Mouse (Mus musculus) heart, postnatal 36 days (tissue): ENCODE measurements at regions not wholly inside any gene's neighbourhood (a gene's known extent, or its start where the extent isn't known, plus 50 kb on each side); places are given as distances from the start of the nearest gene placed in this dataset.
"Not testable (repeated sequence)": the region's sequence is repeated elsewhere in the genome, so short reads cannot be mapped to it uniquely, and the experiment has no call there.

Experiments used
- DNase-seq, 2 experiments: peaks; one replicate each; pipeline ENCODE4 v3.0.0; 2021 to 2022
- intact Hi-C: fragments of 180-260 bp; cut with DNase I; formaldehyde crosslinking; loops from one replicate; pipeline ENCODE4 v1.15.1; 2025

DNA sequence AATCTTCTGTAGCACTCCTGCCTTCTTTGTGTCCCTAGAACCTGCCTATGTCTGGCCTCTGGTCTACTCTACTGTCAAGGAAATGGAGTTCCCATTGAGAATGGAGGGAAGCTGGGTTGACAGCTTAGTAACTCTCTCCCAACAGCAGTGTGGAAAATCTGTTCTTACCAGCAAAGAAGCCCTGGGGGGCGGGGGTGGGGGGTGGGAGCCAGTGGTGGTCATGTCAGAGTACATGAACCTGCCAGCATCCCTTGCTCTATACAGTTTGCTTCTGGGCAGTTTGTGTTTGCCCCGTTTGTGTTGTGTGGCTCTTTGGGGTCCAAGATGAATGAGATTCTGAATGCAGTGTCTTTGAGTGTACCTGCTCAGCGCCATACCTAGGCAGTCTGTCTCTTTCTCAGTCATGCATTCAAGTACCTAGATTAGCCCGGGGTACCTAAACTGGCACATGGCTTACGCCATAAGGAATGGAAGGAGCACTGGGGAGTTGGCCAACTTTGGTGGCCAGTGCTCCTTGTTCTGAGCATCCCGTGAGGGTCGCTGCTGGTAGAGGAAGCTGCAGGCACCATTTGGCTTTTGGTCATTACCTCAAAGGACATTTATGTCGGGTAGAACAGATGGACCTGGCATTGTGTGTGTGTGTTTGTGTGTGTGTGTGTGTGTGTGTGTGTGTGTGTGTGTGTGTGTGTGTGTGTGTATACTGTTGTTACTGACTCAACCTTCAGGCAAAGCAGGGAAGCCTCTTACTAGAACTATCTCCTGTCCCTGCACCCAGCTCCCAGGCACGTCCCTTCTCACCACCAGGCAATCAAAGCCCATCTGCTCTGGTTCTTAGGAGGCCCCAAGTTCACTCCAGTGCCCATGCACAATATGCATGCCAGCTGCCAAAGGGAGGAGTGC lies 227.6 kb upstream of the 1700012A03Rik start:
- no peak for DNase-seq

DNA sequence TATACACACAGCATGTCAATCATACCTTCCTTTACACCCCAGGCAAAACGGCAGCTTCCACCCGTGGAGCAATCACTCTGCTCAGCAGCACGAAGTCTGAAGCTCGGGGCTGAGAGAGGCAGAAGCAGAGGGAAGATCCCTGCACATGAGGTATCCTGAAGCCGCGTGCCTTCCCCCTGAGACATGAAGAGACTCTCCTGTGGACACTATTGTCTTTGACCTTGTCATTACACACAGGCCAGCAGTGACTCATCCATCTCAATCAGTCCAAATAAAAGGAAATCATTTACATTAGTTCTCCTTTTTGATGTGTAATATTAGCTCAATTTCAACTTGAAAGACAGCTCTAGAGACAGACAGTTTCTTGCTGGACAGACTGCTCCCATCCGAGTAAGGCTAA lies 228.4 kb upstream of the 1700012A03Rik start:
- intact Hi-C loops = no loop called here
- no peak for DNase-seq

More for the DNA sequence above, 227.6 kb upstream of the 1700012A03Rik start:
- intact Hi-C loops = no loop called here

DNA sequence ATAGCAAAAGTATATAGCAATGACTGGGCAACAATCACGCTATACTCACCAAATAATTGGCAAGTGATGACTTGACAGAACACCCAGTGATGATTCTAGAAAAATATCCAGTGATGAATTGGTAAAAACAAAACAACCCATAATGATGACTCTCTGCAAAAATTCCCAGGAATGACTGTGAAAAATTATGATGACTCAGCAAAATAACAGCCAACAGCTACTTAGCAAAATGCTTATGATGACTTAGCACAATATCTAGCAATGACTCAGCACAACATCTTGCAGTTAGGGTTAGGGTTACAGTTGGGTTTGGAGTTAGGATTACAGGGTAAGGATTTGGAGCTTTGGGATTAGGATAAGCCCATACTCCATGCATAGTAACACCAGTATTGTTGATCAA lies 232.4 kb upstream of the 1700012A03Rik start:
- intact Hi-C loops = no loop called here
- DNase-seq = no peak

DNA sequence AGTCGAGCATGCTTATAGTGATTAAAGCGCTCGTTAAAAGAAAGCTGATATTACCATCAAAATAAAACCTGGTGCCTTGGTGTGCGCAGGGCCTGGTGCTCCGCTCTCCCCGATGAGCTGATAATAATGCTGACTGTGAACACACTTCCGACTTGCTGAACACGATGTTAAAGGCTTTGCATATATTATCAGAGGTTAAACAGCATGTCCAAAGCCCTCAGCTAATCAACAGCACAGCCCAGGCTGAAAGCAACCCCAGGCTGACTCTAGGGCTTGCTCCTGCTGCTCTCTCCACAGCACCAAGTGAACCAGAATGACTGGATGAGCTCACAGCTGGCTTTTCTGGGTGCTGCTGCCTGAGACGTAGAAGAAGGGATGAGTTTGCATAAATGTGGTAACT lies 238.2 kb upstream of the 1700012A03Rik start:
- intact Hi-C loops = no loop called here
- DNase-seq = no peak

DNA sequence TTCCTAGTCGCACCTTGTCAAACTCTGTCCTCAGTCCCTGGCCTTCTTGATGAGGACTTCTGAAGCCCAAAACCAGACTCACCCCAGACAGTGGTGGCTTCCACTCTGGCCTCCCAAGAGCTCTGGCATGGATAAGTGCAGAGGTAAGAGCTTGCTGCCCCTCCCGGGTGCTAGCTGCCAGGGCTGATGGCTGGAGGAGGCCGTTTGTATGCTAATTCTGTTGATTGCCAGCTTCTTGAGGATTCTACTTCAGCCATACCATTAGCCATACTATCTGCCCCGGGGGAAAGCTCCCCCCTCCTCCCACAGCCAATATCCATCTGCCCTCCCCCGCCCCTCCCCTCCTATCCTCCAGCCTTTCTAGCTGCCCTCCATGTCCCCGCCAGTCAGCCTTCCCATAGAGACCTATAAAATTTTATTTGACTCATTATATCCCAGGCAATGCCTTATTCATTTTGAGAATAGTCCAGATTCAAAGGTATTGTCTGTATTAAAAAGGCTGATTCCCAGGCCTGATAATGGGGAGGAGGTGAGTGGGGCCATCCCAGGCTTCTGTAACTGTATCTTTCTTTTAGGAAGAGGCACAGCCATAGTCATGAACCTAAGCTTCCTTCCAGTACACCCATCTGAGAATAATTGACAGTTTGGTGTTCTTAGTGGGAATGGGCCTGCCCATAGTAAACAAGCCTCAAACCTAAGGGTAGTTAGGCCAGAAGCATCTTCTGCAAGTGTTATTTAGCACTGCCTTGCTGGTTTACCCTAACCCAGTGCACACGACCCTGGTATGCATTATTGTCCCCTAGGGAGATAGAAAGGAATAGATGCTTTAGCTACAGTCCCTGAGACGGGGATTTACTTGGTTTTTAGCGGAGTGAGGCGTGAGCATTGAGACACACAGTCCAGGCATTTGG lies 239.2 kb upstream of the 1700012A03Rik start:
- intact Hi-C loops = no loop called here
- DNase-seq = no peak

DNA sequence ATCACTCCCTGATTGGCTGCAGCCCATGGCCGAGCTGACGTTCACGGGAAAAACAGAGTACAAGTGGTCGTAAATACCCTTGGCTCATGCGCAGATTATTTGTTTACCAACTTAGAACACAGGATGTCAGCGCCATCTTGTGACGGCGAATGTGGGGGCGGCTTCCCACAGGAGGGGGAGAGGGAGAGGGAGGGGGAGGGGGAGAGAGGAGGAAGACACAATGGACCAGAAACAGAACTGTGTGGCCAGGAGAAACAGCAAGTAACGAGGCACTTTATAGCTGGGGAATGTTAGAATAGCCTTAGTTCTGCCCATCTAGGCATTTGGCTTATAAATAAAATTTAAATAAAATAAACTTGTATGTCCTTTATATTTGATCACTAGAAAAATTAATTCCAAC lies 240.7 kb upstream of the Podxl start:
- intact Hi-C loops, DNase-seq: not testable (repeated sequence)

DNA sequence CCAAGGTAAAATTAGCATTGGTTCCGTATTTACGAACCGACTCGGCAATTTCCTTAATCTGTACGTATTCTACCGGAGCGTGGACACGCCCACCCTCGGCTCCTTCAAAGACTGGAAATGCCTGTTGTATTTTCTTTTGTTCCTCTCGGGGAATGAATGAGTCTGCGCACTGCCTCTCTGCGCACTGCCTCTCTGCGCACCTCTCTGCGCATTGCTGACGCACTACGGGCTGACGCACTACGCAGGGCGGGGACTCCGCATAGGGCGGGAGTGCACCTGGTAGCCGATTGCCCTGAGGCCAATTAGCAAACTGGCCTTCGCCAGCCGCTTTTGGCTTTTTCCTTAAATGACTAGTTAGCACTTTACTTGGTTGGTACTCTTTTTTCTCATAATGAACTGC lies 239.4 kb upstream of the Podxl start:
- DNase-seq, intact Hi-C loops: not testable (repeated sequence)

DNA sequence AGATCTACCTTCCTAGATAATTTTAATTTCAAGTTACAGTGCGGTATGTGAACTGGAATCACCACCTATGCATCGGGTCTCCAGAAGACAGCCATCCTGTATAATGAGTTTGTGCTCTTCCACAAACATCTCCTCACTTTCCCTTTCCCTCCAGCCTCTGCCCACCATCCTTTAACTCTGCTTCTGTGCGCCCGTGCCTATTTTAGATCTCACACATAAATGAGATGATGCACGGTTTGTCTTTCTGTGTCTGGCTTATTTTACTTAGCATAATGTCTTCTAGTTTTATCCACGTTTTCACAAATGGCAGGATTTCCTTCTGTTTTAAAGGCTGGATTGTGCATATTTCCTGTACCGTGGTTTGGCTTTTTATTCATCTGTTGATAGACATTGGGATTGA lies 227.8 kb upstream of the Podxl start:
- intact Hi-C loops = no loop called here

DNA sequence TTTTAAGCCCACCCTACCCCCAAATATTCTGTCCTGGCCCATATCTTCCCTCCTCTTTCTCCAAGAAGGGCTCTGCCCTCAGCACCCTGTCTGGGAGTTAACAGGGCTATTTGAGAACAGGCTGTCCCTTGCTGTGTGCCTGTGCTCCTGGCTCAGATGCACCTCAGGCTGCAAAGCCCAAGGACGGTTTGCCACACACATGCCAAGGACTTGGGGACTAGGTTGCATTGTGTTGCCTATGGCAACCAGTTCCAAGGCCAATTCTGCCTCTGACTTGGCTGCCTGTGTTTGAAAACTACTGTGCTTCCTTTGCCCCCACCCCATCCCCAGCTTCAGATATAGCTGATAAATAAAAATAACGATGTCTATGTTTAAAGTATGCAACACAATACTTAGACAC lies 227.1 kb upstream of the Podxl start:
- DNase-seq = no peak
- intact Hi-C loops = no loop called here

More for the DNA sequence above, 227.8 kb upstream of the Podxl start:
- DNase-seq = no peak

DNA sequence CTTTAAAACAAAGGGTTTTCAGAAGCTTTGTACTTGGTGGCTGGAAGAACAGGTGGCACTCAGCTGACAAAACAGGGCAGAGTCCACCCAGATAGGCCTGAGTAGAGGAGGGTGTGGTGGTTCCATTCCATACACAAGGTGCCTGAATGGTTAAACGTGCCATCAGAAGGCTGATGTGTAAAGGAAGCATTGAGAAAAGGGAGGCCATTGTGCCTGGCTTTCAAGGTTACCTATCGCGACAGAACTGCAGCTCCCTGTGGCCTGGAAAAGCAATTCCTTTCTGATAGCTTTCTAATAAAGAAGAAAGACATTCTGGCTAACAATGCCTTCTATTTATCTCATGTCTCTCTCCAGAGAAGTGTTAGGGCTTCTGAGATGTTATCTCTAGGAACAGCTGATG lies 213.1 kb upstream of the Podxl start:
- intact Hi-C loops = no loop called here
- no peak for DNase-seq

DNA sequence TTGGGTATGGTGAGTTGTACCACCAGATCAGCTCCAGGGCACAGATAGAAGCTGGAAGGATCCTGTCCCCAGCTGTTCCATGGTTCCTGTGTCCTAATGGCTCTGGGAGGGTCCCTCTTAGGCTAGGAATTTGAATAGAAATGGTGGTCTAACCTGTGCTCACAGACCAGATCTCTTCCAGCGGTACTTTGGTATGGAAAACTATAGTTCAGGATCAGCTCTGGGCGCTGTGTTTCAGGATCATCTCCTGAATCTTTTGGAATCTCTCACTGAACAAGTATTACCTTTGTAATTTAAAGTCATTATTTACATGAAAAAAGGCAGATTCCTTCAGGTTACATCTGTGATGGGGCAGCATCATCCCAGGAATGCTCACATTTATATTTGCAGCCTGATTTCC lies 208.1 kb upstream of the Podxl start:
- intact Hi-C loops = no loop called here
- DNase-seq = no peak

DNA sequence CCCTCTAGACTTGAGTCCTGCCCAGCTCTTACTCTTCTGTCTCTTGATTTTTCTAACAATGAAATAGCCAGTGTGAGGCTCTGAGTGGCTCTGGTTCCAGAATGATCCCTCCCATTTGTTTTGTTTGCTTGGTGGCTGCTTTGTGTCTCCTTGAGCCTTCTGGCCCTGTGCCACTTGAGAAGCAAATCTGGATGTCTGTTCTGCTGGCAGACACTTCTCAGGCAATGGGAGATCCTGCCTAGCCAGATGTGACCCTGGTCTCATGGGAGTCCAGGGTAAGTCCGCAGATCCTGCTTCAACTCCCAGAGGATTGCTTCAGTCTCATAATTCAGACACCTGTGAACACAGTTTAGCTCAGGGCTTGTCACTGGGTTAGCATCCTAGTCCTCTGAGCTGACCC lies 181.8 kb upstream of the Podxl start:
- intact Hi-C loops = no loop called here
- DNase-seq = no peak

DNA sequence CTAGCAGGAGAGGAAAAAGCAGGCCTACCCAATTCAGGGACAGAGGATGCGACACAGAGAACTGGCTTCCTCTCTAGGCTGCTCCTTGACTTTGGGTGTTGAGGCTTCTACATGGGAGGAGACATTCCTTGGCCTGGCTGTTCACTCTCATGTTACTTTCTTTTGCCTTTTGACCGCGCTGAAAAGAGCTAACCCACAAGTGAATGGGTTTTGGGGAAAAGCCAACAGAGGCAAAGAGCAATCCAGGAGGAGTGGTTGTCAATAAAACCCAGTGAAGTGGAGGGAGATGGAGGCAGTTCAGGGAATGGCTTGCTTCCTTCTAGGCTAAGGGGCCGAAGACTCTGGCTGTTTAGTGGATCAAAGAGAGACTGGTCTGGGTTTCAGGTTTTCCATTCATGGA lies 167.6 kb upstream of the Podxl start:
- intact Hi-C loops = no loop called here
- no peak for DNase-seq

DNA sequence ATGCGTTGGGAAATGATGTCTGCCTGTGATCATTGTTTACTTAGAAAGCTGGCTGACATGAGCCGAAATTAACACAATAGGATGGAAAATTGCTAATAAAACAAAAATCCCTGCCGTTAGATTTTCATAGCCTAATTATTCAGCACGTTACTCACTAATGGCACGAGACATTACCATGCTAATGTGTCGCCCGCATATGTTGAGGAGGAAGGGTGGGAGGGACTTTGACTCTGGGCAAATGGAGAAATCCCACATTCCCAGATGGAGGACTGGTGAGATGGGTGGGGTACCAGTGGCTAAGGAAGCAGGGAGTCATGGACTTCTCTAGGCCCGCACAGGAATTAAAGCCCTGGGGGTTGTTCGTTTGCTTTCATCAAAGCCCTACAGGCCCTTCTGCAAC lies 155.8 kb upstream of the Podxl start:
- intact Hi-C loops = no loop called here
- DNase-seq = no peak

DNA sequence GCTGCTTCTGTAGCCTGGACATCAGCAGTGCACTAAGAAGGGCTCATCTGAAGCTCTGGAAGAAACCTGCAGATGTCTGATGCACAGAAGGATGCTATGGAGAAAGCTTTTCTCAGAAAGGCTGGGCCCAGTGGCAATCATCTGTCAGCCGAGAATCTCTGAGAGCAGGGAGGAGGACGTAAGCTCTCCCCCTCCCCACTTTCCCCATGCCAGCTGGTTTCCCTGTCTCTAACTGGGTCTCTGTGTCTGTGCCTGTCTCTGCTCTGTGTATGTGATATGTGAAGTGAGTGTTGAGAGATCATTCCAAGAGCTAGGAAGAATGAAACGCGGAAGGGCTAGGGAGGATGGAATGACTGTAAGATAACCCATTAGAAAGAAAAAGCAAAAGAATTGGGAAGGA lies 155.1 kb upstream of the Podxl start:
- DNase-seq = no peak
- intact Hi-C loops = no loop called here

DNA sequence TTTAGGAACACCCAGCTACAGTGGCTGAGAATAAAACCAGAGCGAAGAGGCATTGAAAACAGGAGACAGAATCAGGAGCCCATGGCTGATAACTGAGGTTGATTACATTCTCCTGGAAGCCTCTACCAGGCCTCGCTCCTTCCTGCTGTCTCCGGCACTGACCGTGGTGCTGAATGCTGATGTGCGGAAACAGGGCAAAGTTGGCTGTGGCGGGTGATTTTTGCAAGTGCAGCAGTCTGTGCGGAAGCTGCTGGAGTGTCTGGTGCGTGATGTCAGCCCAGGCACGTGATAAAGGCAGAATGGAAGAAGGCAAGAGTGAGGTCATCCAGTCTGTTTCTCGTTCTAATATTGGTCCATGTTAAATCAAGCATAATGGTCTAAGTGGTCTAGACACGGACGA lies 153.8 kb upstream of the Podxl start:
- intact Hi-C loops = no loop called here
- peak; percentile 10 to 14 for DNase-seq

DNA sequence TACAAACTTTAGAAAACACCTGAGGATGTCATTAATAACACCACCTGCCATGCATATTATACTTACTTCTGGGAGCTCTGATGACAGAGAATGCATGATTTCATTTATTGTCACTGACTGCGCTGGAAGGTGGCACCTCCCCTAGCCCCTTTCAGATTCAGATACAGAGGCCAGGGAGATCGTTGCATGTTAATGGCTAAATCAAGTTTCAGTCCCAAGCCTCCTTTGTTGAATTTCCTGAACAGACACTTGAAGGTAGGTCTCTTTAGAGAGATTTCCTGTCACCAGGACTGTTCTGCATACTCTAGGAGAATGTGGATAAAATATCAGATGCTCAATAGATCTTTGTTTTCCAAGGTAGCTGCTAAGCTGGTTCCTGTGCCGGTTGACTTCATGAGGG lies 143.5 kb upstream of the Podxl start:
- no peak for DNase-seq
- intact Hi-C loops = no loop called here

DNA sequence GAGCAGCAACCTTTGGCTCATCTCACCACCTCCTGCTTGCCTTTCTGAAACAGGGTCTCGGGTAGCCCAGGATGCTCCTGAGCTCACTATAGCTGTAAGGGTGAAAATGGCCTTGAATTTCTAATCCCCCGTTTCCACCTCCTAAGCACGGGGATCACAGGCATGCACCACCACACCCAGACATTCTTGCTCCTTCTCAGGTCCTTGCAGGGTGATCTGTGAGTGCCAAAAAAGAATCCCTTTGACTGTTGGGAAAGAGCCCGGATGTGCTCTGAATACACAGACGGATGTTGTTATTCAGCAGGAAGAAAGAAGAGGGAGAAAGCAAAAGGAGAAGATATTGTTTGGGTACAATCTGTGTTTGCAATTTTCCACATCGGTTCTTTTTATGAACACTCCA lies 140.4 kb upstream of the Podxl start:
- DNase-seq = no peak
- intact Hi-C loops = no loop called here

DNA sequence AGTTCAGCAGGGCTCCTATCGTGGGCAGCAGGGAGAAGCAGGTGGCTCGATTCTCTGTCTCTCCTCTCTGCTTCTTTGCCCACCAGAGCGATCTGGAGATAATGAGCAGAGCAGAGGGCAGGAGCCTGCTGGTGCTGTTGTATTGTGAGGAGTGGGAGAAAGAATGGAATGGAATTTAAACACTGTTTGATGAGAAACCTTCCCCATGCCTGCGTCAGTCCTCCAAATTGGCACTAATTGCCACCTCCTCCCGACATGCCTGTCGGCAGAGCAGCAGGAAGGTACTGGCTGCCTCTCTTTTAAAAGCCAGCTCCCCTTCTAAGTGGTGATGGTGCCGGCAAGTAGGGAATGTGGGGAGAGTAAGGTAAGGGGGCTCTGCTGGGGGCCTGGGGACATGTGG lies 139.2 kb upstream of the Podxl start:
- intact Hi-C loops = no loop called here
- DNase-seq = no peak

DNA sequence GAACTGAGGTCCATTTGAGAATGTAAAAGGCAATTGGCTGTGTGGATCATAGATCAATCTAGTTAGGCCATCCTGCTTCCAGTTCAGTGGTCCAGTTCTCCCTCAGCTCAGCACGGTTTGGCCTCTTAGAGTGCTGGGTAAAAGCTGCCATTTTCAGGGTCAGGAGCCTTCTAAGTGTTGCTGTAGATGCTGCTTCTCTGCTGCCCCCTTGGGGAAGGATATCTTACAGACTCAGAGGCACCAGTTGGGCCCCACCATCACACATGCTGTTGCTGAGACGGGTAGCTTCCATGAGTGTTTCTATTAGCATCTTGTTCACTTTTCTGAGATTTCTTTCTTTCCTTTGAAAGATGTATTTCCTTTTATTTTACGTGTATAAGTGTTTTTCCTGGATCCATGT lies 132.1 kb upstream of the Podxl start:
- intact Hi-C loops = no loop called here
- no peak for DNase-seq

DNA sequence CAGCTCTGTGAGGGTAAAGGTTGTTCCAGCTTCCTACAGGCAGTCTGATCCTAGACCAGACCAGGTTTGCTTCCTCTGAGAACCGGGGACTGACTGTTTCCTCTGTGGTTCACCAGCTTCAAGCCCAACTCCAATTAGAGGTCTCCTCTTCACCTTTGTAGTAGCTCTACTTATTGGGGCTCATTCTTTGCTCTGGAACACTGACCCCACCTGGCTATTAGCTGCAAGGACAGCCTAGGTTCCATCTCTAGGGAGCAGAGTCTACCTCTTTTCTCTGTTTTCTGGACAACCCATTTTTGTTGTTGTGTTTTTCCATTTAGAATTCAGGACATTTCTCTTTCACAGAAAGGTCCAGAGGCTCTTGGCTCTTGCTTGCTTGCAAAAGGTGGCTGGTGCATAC lies 129.3 kb upstream of the Podxl start:
- intact Hi-C loops = no loop called here
- DNase-seq = no peak

DNA sequence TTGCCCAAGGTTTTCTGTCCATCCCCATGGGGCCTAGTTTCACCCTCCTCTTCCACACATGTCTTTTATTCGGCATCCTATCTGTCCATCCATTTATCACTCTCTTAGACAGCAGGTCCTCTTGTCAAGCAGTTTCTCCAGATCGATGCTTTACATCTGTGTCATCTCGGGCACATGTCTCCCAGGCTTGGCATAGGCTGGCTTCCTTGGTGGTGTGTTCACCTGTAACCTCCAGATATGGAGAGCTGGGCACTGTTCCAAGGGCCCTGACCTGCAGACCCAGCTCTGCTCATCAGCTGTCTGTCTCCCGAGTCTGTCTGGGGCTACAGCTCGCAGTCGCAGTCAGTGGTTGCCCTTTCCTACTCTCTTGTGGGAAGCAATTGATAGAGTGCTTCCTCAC lies 128.2 kb upstream of the Podxl start:
- intact Hi-C loops = no loop called here
- no peak for DNase-seq
